In the genomic region with DNA sequence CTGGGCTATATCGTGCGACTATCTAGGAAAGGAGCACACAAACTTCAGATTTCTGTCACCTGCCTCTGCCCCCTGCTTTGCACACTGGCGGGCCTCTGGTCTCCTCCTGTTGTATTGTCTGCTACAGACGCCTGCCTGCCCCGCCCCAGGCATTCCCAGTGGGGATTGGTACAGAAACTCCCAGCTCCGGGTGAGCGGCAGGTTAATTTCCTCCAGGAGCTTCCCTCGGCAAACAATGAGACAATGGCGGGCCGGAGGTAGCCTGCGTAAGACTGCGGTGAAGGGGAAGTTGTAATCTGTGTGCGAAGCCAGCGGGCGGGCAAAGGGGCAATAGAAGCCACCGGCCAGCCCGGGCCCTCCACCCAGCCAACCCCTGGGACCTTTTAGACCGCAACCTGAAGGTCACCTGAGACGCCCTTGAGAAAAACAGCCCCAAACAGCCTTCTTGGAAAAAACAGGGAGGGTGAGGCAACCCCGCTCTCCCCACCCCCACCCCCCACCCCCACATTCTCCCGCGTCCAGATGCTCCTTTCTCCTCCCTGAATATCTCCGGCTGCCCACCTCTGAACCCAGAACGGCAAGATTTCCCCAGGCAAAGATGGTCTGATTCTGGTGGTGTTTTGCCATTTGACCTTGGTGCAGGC, we compare ENCODE assay signal across 7 mouse cellular contexts. TPM values are rescaled to one million over a fixed set of nuclear protein-coding genes. Genes with fewer than 3 reads are reported as not detected.
DNase-seq lines count a peak whose midpoint lies in the region.

No protein-coding gene starts in this region.

- peak overlapping the region; percentile 62 for H3K27ac ChIP-seq in embryonic facial prominence, embryonic 10.5 days (replicated peaks)

- H3K27me3 ChIP-seq in embryonic facial prominence, embryonic 10.5 days (replicated peaks; ENCODE audit: low read depth, poor library complexity, severe bottlenecking): peaks cover 28% of the 10 kb centered on the region

- H3K36me3 ChIP-seq in embryonic facial prominence, embryonic 10.5 days (replicated peaks): no peaks in the 10 kb centered on the region

- H3K9me3 ChIP-seq in embryonic facial prominence, embryonic 10.5 days: no peaks in the 10 kb centered on the region

- peak; percentile 56 for DNase-seq in embryonic facial prominence, embryonic 10.5 days (ENCODE audit: low spot score)
- peak; percentile 84 for DNase-seq in heart, adult 8-10 months (ENCODE audit: low spot score)
- peak; percentile 52 for DNase-seq in kidney, adult 18-20 months
- DNase-seq in lung, postnatal 25 days (ENCODE audit: low spot score): peak; percentile 29
- no peak for DNase-seq in urinary bladder, adult 18-20 months (ENCODE audit: low spot score in 2 of 2)
- DNase-seq in ovary, postnatal 36 days (ENCODE audit: low spot score): no peak
- no peak for DNase-seq in urinary bladder, postnatal 4 days (ENCODE audit: low spot score in 2 of 2)

- peak overlapping the region; percentile 43 for H3K4me3 ChIP-seq in embryonic facial prominence, embryonic 10.5 days

- 8% methylated on average over 24 of the region's 24 CpGs for WGBS in embryonic facial prominence, embryonic 10.5 days

- H3K4me1 ChIP-seq in embryonic facial prominence, embryonic 10.5 days: peaks cover 18% of the 10 kb centered on the region

RNA-seq across cellular contexts. Expression of gene Tcf15, which starts 33.9 kb away (rescaled TPM):
- 9.2 and 10.3 TPM in 2 replicates for polyA plus RNA-seq in embryonic facial prominence, embryonic 10.5 days (2016; fragmentation: Nextera tagmentation; extraction: Ambion mirVana)
- 10 to 100 TPM; 21.1 to 47.5 (median 28.5) TPM for total RNA-seq in heart, adult 8-10 months (2022)

RNA-seq across cellular contexts. Expression of gene Csnk2a1, which starts 49.4 kb away (rescaled TPM):
- polyA plus RNA-seq in embryonic facial prominence, embryonic 10.5 days (2016; fragmentation: Nextera tagmentation; extraction: Ambion mirVana): 77.8 and 82.6 TPM in 2 replicates
- total RNA-seq in heart, adult 8-10 months (2022): 100 to 1,000 TPM in 2 of 4 experiments, 10 to 100 TPM in 2; 92.9 to 115 (median 101) TPM

Comparison
In these comparisons a context has a peak if more than half of its experiments do, and no peak if none do; other contexts are left out.
1. DNase-seq: peak in embryonic facial prominence, embryonic 10.5 days (single experiment), heart, adult 8-10 months (single experiment), kidney, adult 18-20 months (single experiment) and lung, postnatal 25 days (single experiment); none in urinary bladder, adult 18-20 months (0 of 2), ovary, postnatal 36 days (single experiment) and urinary bladder, postnatal 4 days (0 of 2).